Comparison of ENCODE assay signal across 13 mouse cellular contexts in the genomic region with DNA sequence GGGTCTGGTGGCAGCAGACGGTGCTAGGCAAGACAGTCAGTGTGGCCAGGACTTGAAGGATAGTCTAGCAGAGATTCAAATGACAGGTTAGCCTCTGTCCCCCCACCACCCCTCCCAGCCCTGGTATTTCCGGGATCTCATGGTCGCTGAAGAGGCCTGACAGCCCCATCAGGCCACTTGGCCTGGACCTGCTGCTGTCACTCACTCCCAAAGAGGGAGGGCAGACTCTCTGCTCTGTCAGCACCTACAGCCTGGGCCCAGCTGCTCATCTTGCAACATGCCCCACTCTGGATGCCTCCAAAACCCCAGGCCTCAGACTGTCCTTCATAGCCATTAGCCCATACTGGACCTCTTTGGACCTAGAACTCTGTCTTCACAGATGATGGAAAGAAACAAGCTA.
DNase-seq lines count a peak whose midpoint lies in the region; ATAC-seq and TF ChIP-seq lines count a peak whose summit lies in the region.
"Had no signal": no experiment of that assay in that cellular context is flagged by ENCODE, and none has a peak within 500 bp of the region (broad histone marks: within the 10 kb centered on the region; RNA-seq: fewer than 3 reads in every experiment).

No protein-coding gene starts in this region.

- DNase-seq in embryo, embryonic 10 days (ENCODE audit: low spot score), result peak; percentile 33
- DNase-seq in embryo, embryonic 10.5 days (ENCODE audit: low spot score), result no peak
- no peak for DNase-seq in lung, embryonic 14.5 days
- DNase-seq in lung, adult 2 months, result no peak
- no peak for DNase-seq in limb, embryonic 10.5 days (ENCODE audit: low spot score)
- no peak for DNase-seq in frontal cortex, postnatal 25 days (ENCODE audit: low spot score in 2 of 2)
- DNase-seq in layer of hippocampus, postnatal 36 days, result no peak
- DNase-seq: cerebellum, adult 9-11 months; kidney, adult 18-20 months; right cerebral cortex, postnatal 14 days had no signal

- no peak overlapping the region for H3K4me2 ChIP-seq in lung, embryonic 14.5 days
- H3K4me2 ChIP-seq in myocyte (ENCODE audit: low read depth), result peak overlapping the region; percentile 71
- H3K4me2 ChIP-seq: liver, embryonic 15.5 days had no signal

- H3K4me1 ChIP-seq in lung, embryonic 14.5 days (ENCODE audit: insufficient read depth), result peaks cover 53% of the 10 kb centered on the region
- peaks cover 3% of the 10 kb centered on the region; the same call in 1 of the 2 replicates for H3K4me1 ChIP-seq in lung, adult 2 months (ENCODE audit: control insufficient read depth, insufficient read depth, low read length)
- H3K4me1 ChIP-seq in limb, embryonic 10.5 days, result peaks cover 40% of the 10 kb centered on the region
- H3K4me1 ChIP-seq: liver, embryonic 15.5 days had no signal

- TF ChIP-seq CTCF in lung, embryonic 14.5 days (IDR thresholded peaks at IDR 0.05; ENCODE audit: low read depth), result no peak
- TF ChIP-seq CTCF in lung, adult 2 months (IDR thresholded peaks at IDR 0.05; ENCODE audit: insufficient read depth, low read length), result no peak

- TF ChIP-seq POLR2A in lung, adult 2 months (IDR thresholded peaks at IDR 0.05; ENCODE audit: borderline replicate concordance, extremely low read depth, low read depth, low read length), result no peak
- TF ChIP-seq POLR2A in myocyte (IDR thresholded peaks at IDR 0.05; ENCODE audit: insufficient read length, low read depth), result no peak

- 0 out of 2 replicates have a peak overlapping the region, but pooled peaks have one; percentile 61 for H3K27ac ChIP-seq in lung, embryonic 14.5 days (ENCODE audit: low read depth)
- H3K27ac ChIP-seq in limb, embryonic 10.5 days, result peak overlapping the region; percentile 64
- H3K27ac ChIP-seq: liver, embryonic 15.5 days had no signal

- no peaks in the 10 kb centered on the region for H3K36me3 ChIP-seq in lung, embryonic 14.5 days (ENCODE audit: insufficient read depth)
- H3K36me3 ChIP-seq in limb, embryonic 10.5 days, result no peaks in the 10 kb centered on the region
- no peaks in the 10 kb centered on the region for H3K36me3 ChIP-seq in myocyte (ENCODE audit: control insufficient read depth, insufficient read depth)
- H3K36me3 ChIP-seq: liver, embryonic 15.5 days had no signal

- H3K79me2 ChIP-seq in myocyte (ENCODE audit: control insufficient read depth, insufficient read depth), result no peaks in the 10 kb centered on the region

- WGBS in lung, embryonic 14.5 days, result 24% methylated on average over 3 of the region's 3 CpGs
- WGBS in lung, adult 2 months, result 49% methylated on average over 3 of the region's 3 CpGs
- WGBS in limb, embryonic 10.5 days, result 15% methylated on average over 3 of the region's 3 CpGs

- H3K4me3 ChIP-seq in lung, embryonic 14.5 days (ENCODE audit: low read depth, low read length), result no peak overlapping the region
- H3K4me3 ChIP-seq in lung, adult 2 months (replicated peaks; ENCODE audit: extremely low read depth, low read depth, low read length), result no peak overlapping the region
- H3K4me3 ChIP-seq in limb, embryonic 10.5 days, result no peak overlapping the region
- H3K4me3 ChIP-seq in myocyte, result peak overlapping the region; percentile 1
- H3K4me3 ChIP-seq: liver, embryonic 15.5 days had no signal

- no peak overlapping the region for H3K9ac ChIP-seq in lung, embryonic 14.5 days
- H3K9ac ChIP-seq: liver, embryonic 15.5 days had no signal

- H3ac ChIP-seq in myocyte (ENCODE audit: control insufficient read depth, insufficient read length), result no peak overlapping the region

- ATAC-seq in lung, embryonic 14.5 days (ENCODE audit: insufficient read depth), result no peak; the same call in 1 of the 2 replicates
- ATAC-seq: midbrain, embryonic 16.5 days had no signal

- no peaks in the 10 kb centered on the region for H3K9me3 ChIP-seq in lung, embryonic 14.5 days (ENCODE audit: low read depth, low read length)
- H3K9me3 ChIP-seq in limb, embryonic 10.5 days (replicated peaks), result no peaks in the 10 kb centered on the region
- H3K9me3 ChIP-seq: liver, embryonic 15.5 days had no signal

- H3K27me3 ChIP-seq in lung, embryonic 14.5 days (ENCODE audit: insufficient read depth, low read length), result no peaks in the 10 kb centered on the region
- peaks cover 6% of the 10 kb centered on the region; the same call in 1 of the 2 replicates for H3K27me3 ChIP-seq in limb, embryonic 10.5 days (ENCODE audit: low read depth, poor library complexity, severe bottlenecking)
- H3K27me3 ChIP-seq in myocyte (ENCODE audit: control insufficient read depth, insufficient read depth, insufficient read length), result no peaks in the 10 kb centered on the region

TF ChIP-seq in myocyte, 11 proteins besides CTCF, POLR2A, EP300 and RAD21:
- TF ChIP-seq CEBPB (IDR thresholded peaks at IDR 0.05; ENCODE audit: insufficient read depth, poor library complexity, severe bottlenecking) (peak; percentile 74; the same call in 1 of the 2 replicates), SRF (IDR thresholded peaks at IDR 0.05; ENCODE audit: control insufficient read depth, insufficient read length, low read depth) (no peak), E2F4 (IDR thresholded peaks at IDR 0.05; ENCODE audit: insufficient read depth) (no peak), MYOD1 (IDR thresholded peaks at IDR 0.05; ENCODE audit: control insufficient read depth in 1 of 3, insufficient read length in 2 of 3, low read depth in 2 of 3) (peak; percentile 95 to 99 (median 97)), MYOG (IDR thresholded peaks at IDR 0.05; ENCODE audit: control insufficient read depth in 1 of 3, insufficient read depth in 1 of 3, insufficient read length in 2 of 3, low read depth in 2 of 3) (peak; percentile 69 to 94 (median 81)), TCF3 (IDR thresholded peaks at IDR 0.05; ENCODE audit: insufficient read length, low read depth) (peak; percentile 88), TCF12 (IDR thresholded peaks at IDR 0.05; ENCODE audit: insufficient read depth, poor library complexity, severe bottlenecking) (peak; percentile 87), MAX (IDR thresholded peaks at IDR 0.05; ENCODE audit: low read depth) (no peak)
